Mouse (Mus musculus) limb, embryonic 10.5 days (tissue): ENCODE data around the gene Nr6a1. TPM values are rescaled to one million over a fixed set of nuclear protein-coding genes. Genes with fewer than 3 reads are reported as not detected.
A peak's percentile ranks its signal among the peaks of the same experiment; 100 is the strongest.

Experiments
- DNase-seq: peaks from one replicate; pipeline ENCODE4 v3.0.0-alpha.2; 2017; ENCODE audit warnings: low spot score
- H3K27ac ChIP-seq: fragments of 300-500 bp; sonication (generic); 2 replicates; pipeline ENCODE4 v1.5.1; 2016; ENCODE audit warnings: mild to moderate bottlenecking
- H3K27me3 ChIP-seq: fragments of 300-500 bp; sonication (generic); 2 replicates; pipeline ENCODE4 v1.6.1; 2016; ENCODE audit warnings: low read depth, mild to moderate bottlenecking; ENCODE audit not compliant: poor library complexity, severe bottlenecking
- H3K36me3 ChIP-seq: fragments of 300-500 bp; sonication (generic); 2 replicates; pipeline ENCODE4 v1.6.1; 2016; ENCODE audit warnings: mild to moderate bottlenecking, moderate library complexity
- H3K4me1 ChIP-seq: fragments of 300-500 bp; sonication (generic); 2 replicates; pipeline ENCODE4 v1.6.1; 2016
- H3K4me3 ChIP-seq: fragments of 300-500 bp; sonication (generic); 2 replicates; pipeline ENCODE4 v1.5.1; 2016; ENCODE audit warnings: mild to moderate bottlenecking, moderate library complexity
- H3K9me3 ChIP-seq: fragments of 300-500 bp; sonication (generic); replicated peaks from 2 replicates; pipeline ENCODE4 v1.6.1; 2016; ENCODE audit warnings: mild to moderate bottlenecking
- WGBS: fragments of 180-500 bp; shearing (Covaris S2); methylation state at CpG from one replicate; pipeline ENCODE4 v1.1.7; 2016; 5-methylcytosine and 5-hydroxymethylcytosine counted together
- polyA plus RNA-seq: library from polyadenylated mRNA; unstranded; fragments of >200 nt; fragmentation: Nextera tagmentation; extraction: Ambion mirVana; gene quantifications from 2 replicates; pipeline ENCODE4 v1.2.1, GENCODE M21; 2016

Nr6a1 gene
- polyA plus RNA-seq, 1 experiment from 2014 or later: 1.9 TPM

GRCm38 (mm10) chr2:38783364-38783763 is 144.1 kb downstream of the Nr6a1 start:
- H3K27me3 ChIP-seq: no peaks in the 10 kb centered on the region
- H3K4me3 ChIP-seq: no peak overlapping the region
- H3K4me1 ChIP-seq: peaks cover 51% of the 10 kb centered on the region
- no peaks in the 10 kb centered on the region for H3K9me3 ChIP-seq
- no peaks in the 10 kb centered on the region for H3K36me3 ChIP-seq
- H3K27ac ChIP-seq: no peak overlapping the region
- DNase-seq: no peak
- 53% methylated on average over 5 of the region's 5 CpGs for WGBS

- no peaks in the 10 kb centered on the region for H3K36me3 ChIP-seq
- H3K4me3 ChIP-seq: peak overlapping the region; percentile 30; the same call in 1 of the 2 replicates
- 9% methylated on average over 1 of the region's 1 CpGs for WGBS
- H3K4me1 ChIP-seq: peaks cover 51% of the 10 kb centered on the region
- DNase-seq: no peak
- no peaks in the 10 kb centered on the region for H3K27me3 ChIP-seq
- peak overlapping the region; percentile 83; the same call in 1 of the 2 replicates for H3K27ac ChIP-seq
- H3K9me3 ChIP-seq: no peaks in the 10 kb centered on the region
These were observed 144.8 kb downstream of the Nr6a1 start for GRCm38 (mm10) chr2:38782731-38783130.

- DNase-seq: peak; percentile 35
- peak overlapping the region; percentile 30; the same call in 1 of the 2 replicates for H3K4me3 ChIP-seq
- 13% methylated on average over 6 of the region's 6 CpGs for WGBS
These were observed 145.4 kb downstream of the Nr6a1 start for GRCm38 (mm10) chr2:38781945-38782720.

GRCm38 (mm10) chr2:38779939-38780338 is 147.5 kb downstream of the Nr6a1 start:
- peaks cover 40% of the 10 kb centered on the region for H3K4me1 ChIP-seq
- H3K36me3 ChIP-seq: no peaks in the 10 kb centered on the region
- 83% methylated on average over 2 of the region's 2 CpGs for WGBS
- H3K4me3 ChIP-seq: no peak overlapping the region
- no peak overlapping the region for H3K27ac ChIP-seq
- no peaks in the 10 kb centered on the region for H3K9me3 ChIP-seq
- DNase-seq: no peak
- H3K27me3 ChIP-seq: no peaks in the 10 kb centered on the region

More at GRCm38 (mm10) chr2:38781945-38782720, 145.4 kb downstream of the Nr6a1 start:
- Histone ChIP-seq H3K4me1 (peaks cover 51% of the 10 kb centered on the region), H3K27me3 (no peaks in the 10 kb centered on the region), H3K36me3 (no peaks in the 10 kb centered on the region), H3K27ac (peak overlapping the region; percentile 83), H3K9me3 (no peaks in the 10 kb centered on the region)

GRCm38 (mm10) chr2:38777326-38777725 is 150.2 kb downstream of the Nr6a1 start:
- H3K4me3 ChIP-seq: no peak overlapping the region
- no peak for DNase-seq
- no peaks in the 10 kb centered on the region for H3K9me3 ChIP-seq
- peaks cover 17% of the 10 kb centered on the region for H3K4me1 ChIP-seq
- H3K36me3 ChIP-seq: no peaks in the 10 kb centered on the region
- WGBS: 96% methylated on average over 2 of the region's 2 CpGs
- no peak overlapping the region for H3K27ac ChIP-seq
- H3K27me3 ChIP-seq: no peaks in the 10 kb centered on the region

GRCm38 (mm10) chr2:38774936-38775335 is 152.6 kb downstream of the Nr6a1 start:
- Histone ChIP-seq H3K27me3 (no peaks in the 10 kb centered on the region), H3K4me1 (peaks cover 28% of the 10 kb centered on the region), H3K36me3 (no peaks in the 10 kb centered on the region), H3K4me3 (no peak overlapping the region), H3K9me3 (no peaks in the 10 kb centered on the region), H3K27ac (no peak overlapping the region)
- DNase-seq: no peak
- 96% methylated on average over 2 of the region's 2 CpGs for WGBS

GRCm38 (mm10) chr2:38771478-38771797 is 156.1 kb downstream of the Nr6a1 start:
- H3K9me3 ChIP-seq: no peaks in the 10 kb centered on the region
- no peaks in the 10 kb centered on the region for H3K36me3 ChIP-seq
- H3K27me3 ChIP-seq: no peaks in the 10 kb centered on the region
- peaks cover 33% of the 10 kb centered on the region for H3K4me1 ChIP-seq
- H3K27ac ChIP-seq: peak overlapping the region; percentile 71
- peak; percentile 39 for DNase-seq
- H3K4me3 ChIP-seq: no peak overlapping the region
- WGBS: 27% methylated on average over 2 of the region's 2 CpGs

GRCm38 (mm10) chr2:38770772-38771477 is 156.6 kb downstream of the Nr6a1 start:
- Histone ChIP-seq H3K36me3 (no peaks in the 10 kb centered on the region), H3K9me3 (no peaks in the 10 kb centered on the region), H3K4me3 (no peak overlapping the region), H3K27me3 (no peaks in the 10 kb centered on the region), H3K4me1 (peaks cover 33% of the 10 kb centered on the region), H3K27ac (peak overlapping the region; percentile 71)
- WGBS: 71% methylated on average over 5 of the region's 5 CpGs
- no peak for DNase-seq

- DNase-seq: no peak
- no peaks in the 10 kb centered on the region for H3K36me3 ChIP-seq
- peaks cover 31% of the 10 kb centered on the region for H3K4me1 ChIP-seq
- H3K27ac ChIP-seq: no peak overlapping the region
- WGBS: 78% methylated on average over 4 of the region's 4 CpGs
- H3K4me3 ChIP-seq: no peak overlapping the region
- no peaks in the 10 kb centered on the region for H3K9me3 ChIP-seq
- H3K27me3 ChIP-seq: no peaks in the 10 kb centered on the region
These were observed 160.1 kb downstream of the Nr6a1 start for GRCm38 (mm10) chr2:38767177-38767931.

GRCm38 (mm10) chr2:38739847-38740246 is 187.6 kb downstream of the Nr6a1 start:
- peaks cover 2% of the 10 kb centered on the region; the same call in 1 of the 2 replicates for H3K36me3 ChIP-seq
- H3K4me1 ChIP-seq: 0 out of 2 replicates have a peak, but pooled peaks cover 5% of the 10 kb centered on the region
- H3K27me3 ChIP-seq: no peaks in the 10 kb centered on the region
- no peak overlapping the region for H3K27ac ChIP-seq
- H3K4me3 ChIP-seq: no peak overlapping the region
- no peaks in the 10 kb centered on the region for H3K9me3 ChIP-seq
- WGBS: 86% methylated on average over 3 of the region's 3 CpGs
- DNase-seq: no peak

- peak; percentile 79 for DNase-seq
- 41% methylated on average over 7 of the region's 7 CpGs for WGBS
- Histone ChIP-seq H3K4me3 (no peak overlapping the region), H3K36me3 (peaks cover 2% of the 10 kb centered on the region; the same call in 1 of the 2 replicates), H3K9me3 (no peaks in the 10 kb centered on the region), H3K27ac (no peak overlapping the region), H3K4me1 (0 out of 2 replicates have a peak, but pooled peaks cover 5% of the 10 kb centered on the region), H3K27me3 (no peaks in the 10 kb centered on the region)
These were observed 188.1 kb downstream of the Nr6a1 start for GRCm38 (mm10) chr2:38739410-38739809.

- Histone ChIP-seq H3K4me1 (0 out of 2 replicates have a peak, but pooled peaks cover 5% of the 10 kb centered on the region), H3K27me3 (no peaks in the 10 kb centered on the region), H3K36me3 (peaks cover 2% of the 10 kb centered on the region; the same call in 1 of the 2 replicates), H3K9me3 (no peaks in the 10 kb centered on the region), H3K27ac (no peak overlapping the region), H3K4me3 (no peak overlapping the region)
- DNase-seq: no peak
- 91% methylated on average over 14 of the region's 14 CpGs for WGBS
These were observed 188.7 kb downstream of the Nr6a1 start for GRCm38 (mm10) chr2:38738601-38739301.
